Mouse (Mus musculus): ENCODE data around the gene Mrgprd. TPM values are rescaled to one million over a fixed set of nuclear protein-coding genes. Genes with fewer than 3 reads are reported as not detected.

Mrgprd gene
- polyA plus RNA-seq, 1 experiment from 2014 or later = not detected

DNA sequence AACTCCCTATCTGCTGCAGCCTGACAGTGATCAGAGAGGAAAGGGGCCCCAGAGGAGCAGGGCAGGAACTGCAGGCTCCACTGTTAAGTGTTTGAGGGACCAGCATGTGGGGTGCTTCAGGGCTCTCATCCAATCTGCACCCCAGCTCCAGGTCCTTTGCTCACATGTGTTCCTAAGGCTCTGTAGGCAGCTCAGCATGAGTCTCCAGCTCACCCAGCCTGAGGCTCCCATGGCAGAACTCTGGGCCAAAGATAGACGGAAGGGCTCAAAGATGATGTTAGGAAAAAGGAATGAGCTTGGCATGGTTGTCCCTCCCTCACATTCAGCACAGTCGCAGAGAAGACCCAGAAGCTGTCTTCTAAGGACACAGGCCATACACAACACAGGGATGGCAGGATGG lies 16.0 kb downstream of the Mrgprd start:
- H3K27ac ChIP-seq = 0 out of 2 replicates have a peak overlapping the region, but pooled peaks have one; percentile 2
- H3K36me3 ChIP-seq = no peaks in the 10 kb centered on the region
- H3K27me3 ChIP-seq = no peaks in the 10 kb centered on the region
- no peak overlapping the region for H3K9ac ChIP-seq
- ATAC-seq (replicated peaks; ENCODE audit: insufficient number of reproducible peaks, insufficient read depth, low FRiP score, low read depth) = no peak
- no peak overlapping the region for H3K4me3 ChIP-seq
- no peak overlapping the region for H3K4me2 ChIP-seq
- 38% methylated on average over 2 of the region's 2 CpGs for WGBS
- H3K4me1 ChIP-seq (replicated peaks) = peaks cover 19% of the 10 kb centered on the region
- no peaks in the 10 kb centered on the region for H3K9me3 ChIP-seq (replicated peaks)

DNA sequence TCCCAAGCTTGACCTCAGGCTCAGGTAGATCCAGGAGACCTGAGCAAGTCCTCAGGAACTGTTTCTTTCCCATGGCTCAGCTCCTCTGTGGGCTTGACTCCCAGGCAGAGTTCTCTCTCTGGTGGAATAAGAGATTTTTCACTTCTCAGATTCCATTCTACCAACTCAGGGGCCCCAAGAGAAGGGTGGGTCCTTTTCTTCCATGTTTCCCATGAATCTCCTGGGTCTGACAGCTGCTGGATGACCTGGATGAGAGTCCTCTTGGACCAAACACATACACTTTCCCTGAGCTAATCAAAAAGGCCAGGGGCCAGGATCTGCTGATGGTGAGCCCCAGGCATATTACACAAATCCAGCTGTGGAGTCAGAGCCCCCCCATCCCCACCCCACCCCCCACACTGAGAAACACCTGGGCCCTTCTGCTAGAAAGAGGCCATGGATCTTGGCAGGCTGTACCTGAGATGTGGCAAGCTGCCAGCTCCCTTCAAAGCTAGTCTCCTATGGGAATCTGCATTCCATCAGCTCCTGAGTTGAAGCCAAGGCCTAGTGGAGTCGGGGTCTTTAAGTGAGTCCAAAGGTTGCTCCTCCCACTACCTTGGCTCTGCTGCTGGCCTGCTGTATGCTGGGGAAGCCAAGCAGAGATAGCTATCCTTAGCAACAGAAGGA lies 17.9 kb downstream of the Mrgprd start:
- Histone ChIP-seq H3K27ac (peak overlapping the region; percentile 27; the same call in 1 of the 2 replicates), H3K9me3 (replicated peaks) (no peaks in the 10 kb centered on the region), H3K4me2 (no peak overlapping the region), H3K9ac (no peak overlapping the region), H3K4me3 (no peak overlapping the region), H3K36me3 (no peaks in the 10 kb centered on the region), H3K27me3 (no peaks in the 10 kb centered on the region), H3K4me1 (replicated peaks) (peaks cover 19% of the 10 kb centered on the region)
- 9% methylated on average over 1 of the region's 1 CpGs for WGBS
- ATAC-seq (replicated peaks; ENCODE audit: insufficient number of reproducible peaks, insufficient read depth, low FRiP score, low read depth) = no peak

- H3K9ac ChIP-seq = no peak overlapping the region
- ATAC-seq (replicated peaks; ENCODE audit: insufficient number of reproducible peaks, insufficient read depth, low FRiP score, low read depth) = no peak
- WGBS = 85% methylated on average over 6 of the region's 6 CpGs
These were observed 19.3 kb downstream of the Mrgprd start for GRCm38 (mm10) chr7:145333936-145334335.

DNA sequence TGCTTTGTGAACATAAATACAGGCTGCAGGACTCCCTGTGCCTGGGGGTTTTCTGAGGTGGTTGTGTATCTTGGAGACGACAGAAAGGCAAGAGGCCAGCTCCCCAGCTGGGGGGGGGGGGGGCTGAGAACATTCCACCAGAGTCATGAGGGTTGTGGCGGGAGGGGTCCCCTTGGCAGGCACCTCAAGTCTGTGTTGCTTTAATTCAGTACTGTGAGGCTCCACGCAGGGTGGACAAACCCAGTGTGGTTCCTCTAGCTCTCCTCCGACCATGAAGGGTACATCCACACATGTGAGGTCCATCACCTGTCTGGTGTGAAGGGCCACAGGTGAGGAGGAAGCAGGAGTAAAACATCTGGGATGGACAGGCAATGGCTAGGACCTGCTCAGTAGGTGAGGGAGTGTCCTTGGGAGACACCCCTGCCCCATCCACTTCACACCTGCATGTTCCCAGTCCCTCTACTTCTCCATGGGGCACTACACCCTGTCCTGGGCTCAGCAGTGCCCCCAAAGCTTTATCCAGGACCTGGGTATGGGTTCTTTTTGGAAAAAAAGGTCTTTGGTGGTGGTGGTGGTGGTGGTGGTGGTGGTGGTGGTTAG lies 19.9 kb downstream of the Mrgprd start:
- Histone ChIP-seq H3K4me1 (replicated peaks) (peaks cover 19% of the 10 kb centered on the region), H3K4me2 (no peak overlapping the region), H3K27ac (no peak overlapping the region), H3K27me3 (no peaks in the 10 kb centered on the region), H3K9me3 (replicated peaks) (no peaks in the 10 kb centered on the region), H3K36me3 (no peaks in the 10 kb centered on the region), H3K9ac (no peak overlapping the region), H3K4me3 (no peak overlapping the region)
- no peak for ATAC-seq (replicated peaks; ENCODE audit: insufficient number of reproducible peaks, insufficient read depth, low FRiP score, low read depth)
- 47% methylated on average over 4 of the region's 4 CpGs for WGBS

More at GRCm38 (mm10) chr7:145333936-145334335, 19.3 kb downstream of the Mrgprd start:
- Histone ChIP-seq H3K4me1 (replicated peaks) (peaks cover 19% of the 10 kb centered on the region), H3K36me3 (no peaks in the 10 kb centered on the region), H3K27ac (no peak overlapping the region), H3K27me3 (no peaks in the 10 kb centered on the region), H3K4me3 (no peak overlapping the region), H3K9me3 (replicated peaks) (no peaks in the 10 kb centered on the region), H3K4me2 (no peak overlapping the region)

DNA sequence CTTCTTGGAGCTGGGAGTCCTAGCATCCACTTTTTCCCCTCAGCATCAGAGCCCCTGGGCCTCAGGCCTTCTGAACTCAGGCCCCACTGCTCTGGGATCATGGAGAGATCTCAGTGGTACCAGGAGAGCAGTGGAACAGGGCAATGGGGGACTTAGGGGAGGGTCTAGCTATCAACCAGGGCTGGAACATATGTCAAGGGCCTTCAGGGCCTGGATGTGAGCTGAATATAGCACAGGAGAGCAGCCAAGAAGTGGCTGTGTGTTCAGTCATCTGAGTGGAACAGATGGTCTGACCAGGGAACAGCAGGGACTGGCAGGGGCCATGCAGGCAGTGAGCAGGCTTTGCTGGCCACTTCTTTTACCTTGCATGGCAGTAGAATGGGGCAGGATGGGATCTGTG lies 20.6 kb downstream of the Mrgprd start:
- no peaks in the 10 kb centered on the region for H3K36me3 ChIP-seq
- H3K27ac ChIP-seq = no peak overlapping the region
- no peak overlapping the region for H3K4me2 ChIP-seq
- H3K27me3 ChIP-seq = no peaks in the 10 kb centered on the region
- H3K4me3 ChIP-seq = no peak overlapping the region
- peaks cover 19% of the 10 kb centered on the region for H3K4me1 ChIP-seq (replicated peaks)
- no peak for ATAC-seq (replicated peaks; ENCODE audit: insufficient number of reproducible peaks, insufficient read depth, low FRiP score, low read depth)
- no peaks in the 10 kb centered on the region for H3K9me3 ChIP-seq (replicated peaks)
- no peak overlapping the region for H3K9ac ChIP-seq

GRCm38 (mm10) chr7:145335616-145336332 lies 21.1 kb downstream of the Mrgprd start:
- Histone ChIP-seq H3K4me3 (no peak overlapping the region), H3K36me3 (no peaks in the 10 kb centered on the region), H3K27ac (no peak overlapping the region), H3K4me1 (replicated peaks) (peaks cover 16% of the 10 kb centered on the region), H3K27me3 (no peaks in the 10 kb centered on the region), H3K9ac (no peak overlapping the region), H3K9me3 (replicated peaks) (no peaks in the 10 kb centered on the region), H3K4me2 (no peak overlapping the region)
- no peak for ATAC-seq (replicated peaks; ENCODE audit: insufficient number of reproducible peaks, insufficient read depth, low FRiP score, low read depth)
- 85% methylated on average over 3 of the region's 3 CpGs for WGBS

DNA sequence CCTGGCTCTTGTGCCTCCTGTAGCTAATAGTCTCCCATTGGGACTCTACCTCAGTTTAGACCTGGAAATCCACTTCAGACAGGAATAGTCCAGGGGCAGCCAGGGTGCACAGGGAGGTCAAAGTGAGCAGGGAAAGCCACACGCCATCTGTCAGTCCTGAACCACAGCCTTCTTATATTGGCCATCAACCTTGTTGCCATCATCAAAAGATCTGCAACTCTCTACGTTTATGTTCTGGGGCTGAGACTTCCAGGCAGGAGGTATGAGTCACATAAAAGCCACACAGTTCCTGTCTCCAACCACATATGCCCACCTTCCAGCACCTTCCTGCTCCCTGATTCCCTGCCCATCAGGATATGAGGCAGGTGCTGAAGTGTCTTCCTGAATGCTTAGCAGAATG lies 23.3 kb downstream of the Mrgprd start:
- Histone ChIP-seq H3K4me2 (no peak overlapping the region), H3K9me3 (replicated peaks) (no peaks in the 10 kb centered on the region), H3K27me3 (no peaks in the 10 kb centered on the region), H3K27ac (no peak overlapping the region), H3K4me3 (no peak overlapping the region), H3K36me3 (no peaks in the 10 kb centered on the region), H3K9ac (no peak overlapping the region), H3K4me1 (replicated peaks) (peaks cover 7% of the 10 kb centered on the region)
- ATAC-seq (replicated peaks; ENCODE audit: insufficient number of reproducible peaks, insufficient read depth, low FRiP score, low read depth) = no peak
- WGBS = 52% methylated on average over 2 of the region's 2 CpGs

- no peaks in the 10 kb centered on the region for H3K9me3 ChIP-seq (replicated peaks)
- H3K36me3 ChIP-seq = no peaks in the 10 kb centered on the region
- WGBS = 83% methylated on average over 5 of the region's 5 CpGs
- ATAC-seq (replicated peaks; ENCODE audit: insufficient number of reproducible peaks, insufficient read depth, low FRiP score, low read depth) = no peak
- H3K4me1 ChIP-seq (replicated peaks) = no peaks in the 10 kb centered on the region
- no peak overlapping the region for H3K9ac ChIP-seq
- no peak overlapping the region for H3K4me2 ChIP-seq
- H3K27ac ChIP-seq = no peak overlapping the region
- no peak overlapping the region for H3K4me3 ChIP-seq
- H3K27me3 ChIP-seq = no peaks in the 10 kb centered on the region
These were observed 25.7 kb downstream of the Mrgprd start for GRCm38 (mm10) chr7:145340248-145340904.

Other genes starting within 250 kb of the Mrgprd start
- gene 1810010D01Rik, start 106.7 kb upstream of the Mrgprd start, polyA plus RNA-seq (2015; fragmentation: Nextera tagmentation; extraction: Ambion mirVana) = 0.44 TPM in 1 of 2 replicates, not detected in the other
- 4.6 and 7.4 TPM in 2 replicates for gene Tpcn2, start 30.8 kb upstream of the Mrgprd start, polyA plus RNA-seq (2015; fragmentation: Nextera tagmentation; extraction: Ambion mirVana)
- gene Mrgprf, start 14.0 kb upstream of the Mrgprd start, polyA plus RNA-seq (2015; fragmentation: Nextera tagmentation; extraction: Ambion mirVana) = 1.4 and 1.7 TPM in 2 replicates